Mouse (Mus musculus) embryonic facial prominence, embryonic 13.5 days (tissue): ENCODE data around the gene Sgpp1. TPM values are rescaled to one million over a fixed set of nuclear protein-coding genes. Genes with fewer than 3 reads are reported as not detected.

Experiments used
- ATAC-seq: fragments of 200-750 bp; cut with Nextera tagmentation; 2 replicates; pipeline ENCODE4 v1.8.0; 2017; ENCODE audit warnings: low read depth; ENCODE audit not compliant: insufficient number of reproducible peaks, insufficient read depth, low FRiP score, low TSS enrichment
- H3K27ac ChIP-seq: fragments of 300-500 bp; sonication (generic); 2 replicates; pipeline ENCODE4 v1.5.1; 2015; ENCODE audit warnings: moderate library complexity, mild to moderate bottlenecking, inconsistent platforms
- H3K27me3 ChIP-seq: fragments of 300-500 bp; sonication (generic); 2 replicates; pipeline ENCODE4 v1.6.1; 2015; ENCODE audit warnings: mild to moderate bottlenecking, inconsistent platforms
- H3K36me3 ChIP-seq: fragments of 300-500 bp; sonication (generic); 2 replicates; pipeline ENCODE4 v1.6.1; 2015; ENCODE audit warnings: mild to moderate bottlenecking, inconsistent platforms
- H3K4me1 ChIP-seq: fragments of 300-500 bp; sonication (generic); 2 replicates; pipeline ENCODE4 v1.6.1; 2015; ENCODE audit warnings: inconsistent platforms
- H3K4me2 ChIP-seq: fragments of 300-500 bp; sonication (generic); 2 replicates; pipeline ENCODE4 v1.6.1; 2015; ENCODE audit warnings: moderate library complexity, mild to moderate bottlenecking, inconsistent platforms
- H3K4me3 ChIP-seq: fragments of 300-500 bp; sonication (generic); 2 replicates; pipeline ENCODE4 v1.5.1; 2015; ENCODE audit warnings: mild to moderate bottlenecking, inconsistent platforms
- H3K9ac ChIP-seq: fragments of 300-500 bp; sonication (generic); 2 replicates; pipeline ENCODE4 v1.6.1; 2015; ENCODE audit warnings: mild to moderate bottlenecking, inconsistent platforms
- H3K9me3 ChIP-seq: fragments of 300-500 bp; sonication (generic); 2 replicates; pipeline ENCODE4 v1.6.1; 2016; ENCODE audit warnings: inconsistent platforms
- WGBS: fragments of 180-500 bp; shearing (Covaris S2); methylation state at CpG from one replicate; pipeline ENCODE4 v1.1.7; 2015; ENCODE audit warnings: mixed read lengths; 5-methylcytosine and 5-hydroxymethylcytosine counted together
- polyA plus RNA-seq: library from polyadenylated mRNA; unstranded; fragments of >200 nt; fragmentation: Nextera tagmentation; extraction: Ambion mirVana; gene quantifications from 2 replicates; pipeline ENCODE4 v1.2.1, GENCODE M21; 2015

Sgpp1 gene
- 14.7 and 15.0 TPM in 2 replicates for polyA plus RNA-seq

DNA sequence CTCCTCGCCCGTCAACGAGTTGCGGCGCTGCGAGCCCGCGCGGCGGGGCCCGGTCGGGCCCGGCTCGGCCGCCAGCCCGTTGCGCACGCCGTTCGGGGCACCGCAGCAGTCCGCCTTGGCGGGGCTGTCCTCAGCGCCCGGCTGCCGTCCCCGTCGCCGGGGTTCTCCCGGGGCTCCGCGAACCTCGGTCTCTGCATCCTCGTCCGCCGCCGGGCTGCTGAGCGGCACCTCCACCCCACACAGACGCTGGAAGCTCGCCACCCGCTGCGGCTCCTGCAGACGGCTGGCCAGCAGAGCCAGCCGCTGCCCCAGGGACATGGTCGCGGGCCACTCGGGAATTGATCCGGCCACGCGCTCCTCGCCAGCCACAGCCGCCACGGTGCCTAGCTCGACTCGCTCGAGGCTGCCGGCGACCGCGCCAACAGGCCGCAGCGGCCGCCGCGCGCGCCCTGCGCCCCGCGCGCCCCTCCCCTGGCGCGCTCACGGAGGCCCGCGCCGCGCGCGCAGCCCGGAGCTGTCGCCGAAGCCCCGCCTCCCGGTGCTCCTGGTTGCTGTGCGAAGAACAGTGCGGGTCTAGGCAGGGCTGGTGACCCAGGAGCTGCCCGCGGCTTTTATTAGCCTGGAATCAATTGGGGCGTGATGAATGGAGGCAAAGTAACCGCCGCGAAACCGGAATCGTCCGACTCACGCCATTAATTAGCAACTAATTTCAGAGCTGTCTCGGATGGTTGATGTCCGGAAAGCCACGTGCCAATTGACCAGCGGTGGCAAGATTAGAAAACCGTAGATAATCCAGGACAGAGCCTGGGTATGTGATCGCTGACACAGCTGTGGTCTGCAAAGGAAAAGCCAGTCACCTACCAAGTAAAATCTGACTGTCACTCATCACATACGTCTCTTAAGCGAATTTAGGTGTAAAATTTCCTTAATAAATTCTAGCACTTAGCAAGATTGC lies at the start of gene Sgpp1:
Gene Sgpp1 (minus strand): TSS at position 484 of the 955 bp plus-strand sequence.
- peak within 1 kb of the TSS; percentile 93 for H3K9ac ChIP-seq
- no peaks in the 10 kb centered on the region for H3K9me3 ChIP-seq
- H3K27me3 ChIP-seq, result no peaks in the 10 kb centered on the region
- H3K36me3 ChIP-seq, result no peaks in the 10 kb centered on the region
- H3K4me2 ChIP-seq, result peak within 1 kb of the TSS; percentile 97
- ATAC-seq, result peak; percentile 89
- peak within 1 kb of the TSS; percentile 81 for H3K4me3 ChIP-seq
- H3K27ac ChIP-seq, result peak within 1 kb of the TSS; percentile 56; the same call in 1 of the 2 replicates
- H3K4me1 ChIP-seq, result peaks cover 9% of the 10 kb centered on the region
- WGBS, result under 1% methylated on average over 104 of the region's 105 CpGs

DNA sequence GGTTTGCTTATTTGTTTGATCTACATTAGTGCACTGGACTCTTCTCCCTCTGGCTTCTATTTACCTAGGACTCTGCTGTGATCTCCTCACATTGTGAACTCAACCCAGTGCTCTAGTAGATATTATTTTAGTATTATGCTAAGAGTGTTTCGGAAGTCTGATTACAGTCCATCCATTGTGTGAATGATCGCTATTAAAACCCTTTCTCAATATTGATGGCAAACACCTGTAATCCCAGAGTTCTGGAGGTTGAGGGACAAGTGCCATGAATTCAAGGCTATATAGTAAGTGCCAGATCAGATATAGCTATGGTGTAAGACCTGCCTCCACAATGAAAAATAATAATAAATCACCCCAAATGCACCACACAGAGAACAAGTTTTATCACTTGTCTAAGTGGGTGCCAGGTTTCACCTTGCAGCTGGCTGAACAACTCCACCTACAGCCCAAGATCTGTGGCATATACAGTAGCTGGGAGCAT lies 48.8 kb upstream of the Sgpp1 start:
- ATAC-seq, result no peak
- Histone ChIP-seq H3K36me3 (no peaks in the 10 kb centered on the region), H3K9me3 (0 out of 2 replicates have a peak, but pooled peaks cover 9% of the 10 kb centered on the region), H3K4me3 (no peak overlapping the region), H3K9ac (no peak overlapping the region), H3K4me1 (no peaks in the 10 kb centered on the region), H3K4me2 (no peak overlapping the region), H3K27ac (no peak overlapping the region), H3K27me3 (no peaks in the 10 kb centered on the region)
- WGBS, result 87% methylated on average over 2 of the region's 2 CpGs

DNA sequence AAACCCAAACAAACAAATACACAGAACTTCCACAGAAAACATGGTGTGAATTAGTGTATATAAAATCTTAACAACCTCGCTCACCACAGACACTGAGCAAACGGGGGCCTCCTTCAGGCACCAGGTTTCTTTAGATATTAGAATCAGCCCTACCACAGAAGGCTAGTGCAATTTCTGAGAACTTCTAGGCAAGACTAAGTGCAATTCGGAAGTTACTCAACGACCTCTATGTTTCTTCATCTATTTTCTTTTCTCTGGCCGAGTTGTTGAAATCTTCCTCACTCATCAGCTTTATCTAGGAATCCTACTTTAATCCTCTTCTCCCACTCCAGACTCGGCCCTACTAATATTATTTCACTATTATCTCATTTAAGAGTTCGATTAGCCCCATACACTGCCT lies 46.5 kb upstream of the Sgpp1 start:
- 83% methylated on average over 7 of the region's 7 CpGs for WGBS
- H3K4me3 ChIP-seq, result no peak overlapping the region
- H3K4me1 ChIP-seq, result no peaks in the 10 kb centered on the region
- H3K4me2 ChIP-seq, result no peak overlapping the region
- no peak for ATAC-seq
- no peak overlapping the region for H3K9ac ChIP-seq
- H3K36me3 ChIP-seq, result no peaks in the 10 kb centered on the region
- H3K27ac ChIP-seq, result no peak overlapping the region
- 0 out of 2 replicates have a peak, but pooled peaks cover 9% of the 10 kb centered on the region for H3K9me3 ChIP-seq
- no peaks in the 10 kb centered on the region for H3K27me3 ChIP-seq

DNA sequence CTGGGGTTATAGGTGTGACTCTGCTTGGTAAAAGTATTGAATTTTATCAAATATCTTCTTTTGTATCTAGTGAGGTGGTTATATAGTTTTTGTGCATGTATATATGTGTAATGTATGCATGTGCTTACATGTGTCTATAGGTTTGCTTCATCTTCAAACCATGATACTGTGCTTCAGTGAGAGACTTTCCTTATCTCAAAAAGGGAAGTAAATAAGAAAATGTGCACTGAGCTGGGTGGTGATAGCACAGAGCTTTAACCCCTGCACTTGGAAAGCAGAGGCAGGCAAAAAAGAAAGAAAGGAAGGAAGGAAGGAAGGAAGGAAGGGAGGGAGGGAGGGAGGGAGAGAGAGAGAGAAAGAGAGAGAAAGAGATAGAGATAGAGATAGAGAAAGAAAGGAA lies 45.9 kb upstream of the Sgpp1 start:
- no peaks in the 10 kb centered on the region for H3K27me3 ChIP-seq
- no peak for ATAC-seq
- 0 out of 2 replicates have a peak, but pooled peaks cover 9% of the 10 kb centered on the region for H3K9me3 ChIP-seq
- H3K4me2 ChIP-seq, result no peak overlapping the region
- H3K9ac ChIP-seq, result no peak overlapping the region
- H3K4me3 ChIP-seq, result no peak overlapping the region
- no peak overlapping the region for H3K27ac ChIP-seq
- H3K4me1 ChIP-seq, result no peaks in the 10 kb centered on the region
- H3K36me3 ChIP-seq, result no peaks in the 10 kb centered on the region

DNA sequence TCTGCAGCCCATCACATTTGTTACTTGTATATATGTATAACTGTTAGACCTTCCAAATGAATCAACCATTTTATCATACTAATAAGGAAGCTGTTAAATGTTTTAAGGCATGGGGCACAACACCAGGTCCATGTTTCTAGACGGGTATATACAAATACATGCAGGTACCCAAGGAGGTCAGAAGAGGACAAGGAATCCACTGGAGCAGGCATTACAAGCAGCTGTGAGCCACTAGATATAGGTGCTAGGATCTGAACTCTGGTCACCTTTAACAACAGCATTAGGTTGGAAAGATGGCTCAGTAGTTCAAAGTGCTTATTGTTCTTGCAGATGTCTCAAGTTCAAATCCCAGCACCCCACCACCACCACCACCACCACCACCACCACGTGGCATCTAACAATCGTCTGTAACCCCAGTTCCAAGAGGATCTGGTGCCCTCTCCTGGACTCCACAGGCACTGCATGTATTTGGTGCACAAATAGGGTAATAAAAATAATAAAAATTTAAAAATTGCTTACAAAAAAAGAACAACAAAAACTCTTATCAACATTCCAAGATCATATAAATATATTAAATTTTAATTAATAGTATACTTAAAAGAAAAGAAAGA lies 37.0 kb upstream of the Sgpp1 start:
- H3K4me2 ChIP-seq, result no peak overlapping the region
- no peaks in the 10 kb centered on the region for H3K4me1 ChIP-seq
- peaks cover 3% of the 10 kb centered on the region; the same call in 1 of the 2 replicates for H3K9me3 ChIP-seq
- no peak overlapping the region for H3K9ac ChIP-seq
- no peak overlapping the region for H3K4me3 ChIP-seq
- no peak for ATAC-seq
- 26% methylated on average over 3 of the region's 3 CpGs for WGBS
- no peak overlapping the region for H3K27ac ChIP-seq
- H3K36me3 ChIP-seq, result no peaks in the 10 kb centered on the region
- H3K27me3 ChIP-seq, result no peaks in the 10 kb centered on the region

DNA sequence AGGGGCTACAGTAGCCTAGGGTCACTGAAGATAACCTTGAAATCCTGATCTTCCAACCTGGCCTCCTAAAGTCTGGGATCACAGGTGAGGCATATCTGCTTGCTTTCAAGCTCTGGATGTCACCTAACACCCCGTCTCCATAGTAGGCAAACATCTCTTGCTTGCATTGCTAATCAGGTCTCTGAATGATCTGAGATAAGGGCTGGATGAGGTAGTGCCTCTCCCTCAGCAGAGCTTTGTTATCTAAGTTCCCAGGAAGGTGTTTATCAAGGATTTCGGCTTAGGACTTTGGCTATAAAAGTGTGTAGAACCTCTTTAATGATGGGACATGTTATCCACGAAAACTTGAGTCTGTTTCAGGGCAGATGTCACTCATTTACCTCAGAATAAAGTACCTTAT lies 35.9 kb upstream of the Sgpp1 start:
- 56% methylated on average over 3 of the region's 3 CpGs for WGBS
- no peak for ATAC-seq

DNA sequence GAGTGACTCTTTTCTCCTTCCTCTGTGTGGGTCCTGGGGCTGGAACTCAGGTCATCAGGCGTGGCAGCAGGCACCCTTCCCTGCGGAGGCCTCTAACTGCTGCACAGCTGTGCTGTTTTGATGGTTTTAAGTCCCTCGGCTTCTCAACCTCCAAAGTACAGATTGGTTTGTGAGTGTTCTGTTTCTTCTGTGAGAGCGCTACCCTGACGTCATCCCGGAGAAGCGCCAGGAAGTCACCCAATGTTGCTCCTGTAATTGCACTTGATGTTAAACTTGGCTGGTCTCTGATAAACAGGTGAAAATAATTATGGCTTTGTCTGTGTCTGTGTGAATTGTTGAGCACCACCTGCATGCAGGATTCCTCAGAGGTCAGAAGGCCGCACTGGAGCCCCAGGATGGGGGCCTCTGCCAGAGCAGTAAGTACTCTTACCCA lies 31.4 kb upstream of the Sgpp1 start:
- ATAC-seq, result no peak
- no peak overlapping the region for H3K4me2 ChIP-seq
- no peaks in the 10 kb centered on the region for H3K9me3 ChIP-seq
- H3K36me3 ChIP-seq, result no peaks in the 10 kb centered on the region
- no peaks in the 10 kb centered on the region for H3K27me3 ChIP-seq
- no peaks in the 10 kb centered on the region for H3K4me1 ChIP-seq
- 0 out of 2 replicates have a peak overlapping the region, but pooled peaks have one; percentile 1 for H3K9ac ChIP-seq
- no peak overlapping the region for H3K4me3 ChIP-seq
- no peak overlapping the region for H3K27ac ChIP-seq
- WGBS, result 43% methylated on average over 8 of the region's 8 CpGs

More for the DNA sequence above, 35.9 kb upstream of the Sgpp1 start:
- H3K4me3 ChIP-seq, result no peak overlapping the region
- no peak overlapping the region for H3K4me2 ChIP-seq
- H3K9ac ChIP-seq, result no peak overlapping the region
- peaks cover 3% of the 10 kb centered on the region; the same call in 1 of the 2 replicates for H3K9me3 ChIP-seq
- H3K27ac ChIP-seq, result no peak overlapping the region
- no peaks in the 10 kb centered on the region for H3K4me1 ChIP-seq
- no peaks in the 10 kb centered on the region for H3K36me3 ChIP-seq
- H3K27me3 ChIP-seq, result no peaks in the 10 kb centered on the region

DNA sequence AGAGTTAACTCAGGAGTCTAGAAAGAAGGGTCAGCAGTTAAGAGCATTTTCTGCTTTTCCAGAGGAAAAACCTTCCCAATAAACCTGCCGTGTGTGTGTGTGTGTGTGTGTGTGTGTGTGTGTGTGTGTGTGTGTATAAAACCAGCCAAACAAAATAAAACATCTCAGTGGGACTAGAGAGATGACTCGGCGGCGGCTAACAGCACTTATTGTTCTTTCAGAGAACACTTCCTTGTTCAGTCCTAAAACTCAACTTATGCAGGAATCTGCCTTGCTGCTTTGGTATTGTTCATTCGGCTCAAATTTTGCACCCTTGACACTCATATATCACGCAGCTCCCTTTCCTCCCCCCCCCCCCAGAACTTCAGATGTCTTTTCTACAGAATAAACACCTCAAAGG lies 30.9 kb upstream of the Sgpp1 start:
- Histone ChIP-seq H3K9ac (no peak overlapping the region), H3K27ac (no peak overlapping the region), H3K36me3 (no peaks in the 10 kb centered on the region), H3K9me3 (no peaks in the 10 kb centered on the region), H3K4me2 (no peak overlapping the region), H3K4me3 (no peak overlapping the region), H3K27me3 (no peaks in the 10 kb centered on the region), H3K4me1 (no peaks in the 10 kb centered on the region)
- WGBS, result 52% methylated on average over 6 of the region's 6 CpGs
- ATAC-seq, result no peak

DNA sequence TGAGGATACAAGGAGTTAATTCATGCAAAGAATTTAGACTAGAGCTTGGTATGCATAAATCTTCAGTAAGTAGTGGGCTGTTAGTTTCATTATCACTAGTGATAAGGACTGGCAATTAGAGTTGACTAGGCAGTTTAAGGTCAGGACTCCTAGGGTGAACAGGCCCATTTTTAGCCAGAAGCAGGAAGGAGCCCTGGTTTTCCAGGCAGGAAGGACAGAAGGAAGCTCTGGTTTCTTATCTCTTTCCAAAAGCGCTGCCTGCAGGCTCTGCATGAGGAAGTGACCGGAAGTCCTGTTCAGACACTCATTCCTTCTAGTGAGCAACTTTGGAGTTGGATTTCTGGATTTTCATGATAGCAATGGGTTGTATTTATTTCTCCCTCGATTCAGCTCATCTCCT lies 30.2 kb upstream of the Sgpp1 start:
- H3K27ac ChIP-seq, result no peak overlapping the region
- ATAC-seq, result no peak
- no peaks in the 10 kb centered on the region for H3K9me3 ChIP-seq
- H3K4me3 ChIP-seq, result no peak overlapping the region
- H3K27me3 ChIP-seq, result no peaks in the 10 kb centered on the region
- no peaks in the 10 kb centered on the region for H3K4me1 ChIP-seq
- H3K4me2 ChIP-seq, result no peak overlapping the region
- WGBS, result 82% methylated on average over 3 of the region's 3 CpGs
- H3K36me3 ChIP-seq, result no peaks in the 10 kb centered on the region
- no peak overlapping the region for H3K9ac ChIP-seq

DNA sequence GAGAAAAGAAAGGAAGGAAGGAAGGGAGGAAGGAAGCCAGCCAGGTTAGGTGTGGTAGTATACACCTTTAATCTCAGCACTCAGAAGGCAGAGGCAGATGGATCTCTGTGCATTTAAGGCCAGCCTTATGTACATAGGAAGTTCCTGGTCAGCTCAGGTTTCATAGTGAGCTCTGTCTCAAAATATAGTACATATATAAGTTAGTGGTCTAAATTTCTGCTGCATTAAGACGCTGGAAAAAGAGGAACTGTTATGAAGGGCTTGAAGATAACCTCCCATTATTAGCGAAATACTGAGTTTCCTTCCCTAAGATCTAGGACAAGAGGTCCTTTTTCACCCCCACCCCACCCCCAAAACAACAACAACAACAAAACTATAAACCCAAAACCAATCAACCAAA lies 20.9 kb upstream of the Sgpp1 start:
- 94% methylated on average over 2 of the region's 2 CpGs for WGBS
- ATAC-seq, result no peak
- no peak overlapping the region for H3K9ac ChIP-seq
- no peak overlapping the region for H3K27ac ChIP-seq
- no peaks in the 10 kb centered on the region for H3K4me1 ChIP-seq
- no peaks in the 10 kb centered on the region for H3K9me3 ChIP-seq
- H3K36me3 ChIP-seq, result no peaks in the 10 kb centered on the region
- no peaks in the 10 kb centered on the region for H3K27me3 ChIP-seq
- no peak overlapping the region for H3K4me2 ChIP-seq
- H3K4me3 ChIP-seq, result no peak overlapping the region

DNA sequence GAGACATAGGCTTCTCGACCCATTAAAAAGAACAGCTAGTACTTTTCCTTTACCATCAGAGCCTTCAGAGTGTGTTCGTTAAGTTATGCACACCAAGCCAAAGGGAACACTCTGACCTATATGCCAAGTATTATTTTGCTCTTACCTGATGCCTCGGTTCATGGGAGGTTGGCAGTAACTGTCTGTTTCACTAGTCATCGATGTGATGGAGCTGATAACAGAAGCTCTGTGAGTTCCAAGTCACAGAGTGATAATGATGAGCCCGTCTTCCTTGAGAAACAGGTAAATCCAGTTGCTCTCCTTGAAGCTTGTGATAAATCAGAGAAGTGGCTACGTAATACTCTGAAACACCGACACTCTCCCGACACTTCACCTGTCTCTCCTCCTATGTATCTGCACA lies 18.2 kb upstream of the Sgpp1 start:
- no peak for ATAC-seq
- 82% methylated on average over 8 of the region's 8 CpGs for WGBS
- Histone ChIP-seq H3K27me3 (no peaks in the 10 kb centered on the region), H3K9ac (no peak overlapping the region), H3K9me3 (no peaks in the 10 kb centered on the region), H3K4me2 (no peak overlapping the region), H3K36me3 (no peaks in the 10 kb centered on the region), H3K27ac (no peak overlapping the region), H3K4me1 (no peaks in the 10 kb centered on the region), H3K4me3 (no peak overlapping the region)
